Mouse (Mus musculus) heart, postnatal 4 days (tissue): Measurements from ENCODE around the gene Clec12a. TPM values are rescaled to one million over a fixed set of nuclear protein-coding genes. Genes with fewer than 3 reads are reported as not detected.
"Not testable (repeated sequence)": the region's sequence is repeated elsewhere in the genome, so short reads cannot be mapped to it uniquely, and the experiment has no call there.

Experiments used
- DNase-seq: peaks from one replicate; pipeline ENCODE4 v3.0.0; 2021
- total RNA-seq, 2 experiments: library from RNA; stranded (reverse); gene quantifications; 2 replicates each; pipeline ENCODE4 v1.2.3; 2021

Gene Clec12a
- under 1 TPM; 0.26 to 0.45 TPM for total RNA-seq

DNA sequence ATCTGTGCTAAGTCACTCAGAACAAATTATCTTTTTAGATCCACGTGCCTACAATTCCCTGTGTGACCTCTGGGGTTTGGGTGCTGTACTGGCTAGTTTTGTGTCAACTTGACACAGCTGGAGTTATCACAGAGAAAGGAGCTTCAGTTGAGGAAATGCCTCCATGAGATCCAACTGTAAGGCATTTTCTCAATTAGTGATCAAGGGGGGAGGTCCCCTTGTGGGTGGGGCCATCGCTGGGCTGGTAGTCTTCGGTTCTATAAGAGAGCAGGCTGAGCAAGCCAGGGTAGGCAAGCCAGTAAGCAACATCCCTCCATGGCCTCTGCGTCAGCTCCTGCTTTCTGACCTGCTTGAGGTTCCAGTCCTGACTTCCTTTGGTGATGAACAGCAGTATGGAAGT lies at the start of gene Clec12a:
TSS of gene Clec12a (plus strand) at position 301 of the 400 bp plus-strand sequence.
- not testable (repeated sequence) for DNase-seq

DNA sequence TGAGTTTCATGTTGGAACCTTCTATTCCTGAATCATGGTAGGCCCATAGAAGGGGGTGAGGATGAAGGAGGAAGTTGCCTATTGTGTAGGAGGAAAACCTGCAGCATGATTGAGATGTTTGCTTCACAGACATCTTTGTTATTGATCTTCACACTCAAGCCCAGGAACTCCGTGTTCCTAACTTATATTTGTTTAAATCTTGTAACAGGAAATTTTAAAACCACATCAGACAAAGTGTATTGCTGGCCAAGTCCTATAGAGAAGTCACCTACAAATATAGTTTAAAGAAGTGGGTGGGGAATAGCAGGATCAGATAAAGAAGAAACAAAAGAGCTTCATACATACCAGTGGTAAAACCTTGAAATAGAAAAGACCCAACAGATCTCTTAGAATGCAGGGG lies 38.3 kb upstream of the Clec12a start:
- DNase-seq: no peak

DNA sequence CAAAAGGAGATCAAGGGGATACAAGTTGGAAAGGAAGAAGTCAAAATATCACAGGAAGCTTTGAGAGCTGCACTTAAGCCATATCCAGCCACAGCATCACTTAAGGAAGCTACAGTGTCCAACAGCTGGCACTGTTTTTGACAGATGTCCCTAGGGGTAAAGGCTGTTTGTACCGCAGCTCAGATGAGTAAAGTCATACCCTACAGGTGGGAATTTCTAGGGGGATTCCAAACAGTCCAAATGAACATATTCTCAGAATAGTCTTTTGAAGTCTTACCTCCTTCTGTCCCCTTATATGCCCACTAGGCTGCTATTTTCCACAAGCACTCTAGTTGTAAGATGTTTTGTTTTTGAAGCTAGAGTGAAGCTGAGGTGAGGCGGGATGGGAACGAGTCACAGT lies 30.0 kb upstream of the Clec12a start:
- no peak for DNase-seq

DNA sequence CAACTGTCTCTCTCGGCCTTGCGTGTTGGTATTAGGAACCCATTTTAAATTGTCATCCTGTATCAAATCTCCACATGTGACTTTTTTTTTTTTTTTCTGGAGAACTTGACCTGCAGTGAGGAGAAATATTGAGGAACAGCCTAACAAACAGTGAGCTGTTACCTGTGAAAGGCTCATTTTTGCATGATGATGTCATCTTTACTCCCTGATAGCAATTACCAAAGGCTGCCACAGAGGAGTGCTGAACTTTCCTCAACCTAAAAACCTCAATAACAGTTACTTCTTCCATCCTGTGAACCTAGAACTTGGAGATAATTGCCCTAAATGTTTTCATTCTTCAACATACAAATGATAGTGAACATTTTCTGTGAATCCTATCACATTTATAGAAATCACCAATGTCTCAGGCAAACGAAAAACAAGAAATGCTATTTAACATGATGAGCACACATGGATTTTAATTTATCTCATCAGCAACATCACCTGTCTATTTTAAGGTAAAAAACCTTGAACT lies 27.8 kb upstream of the Clec12a start:
- no peak for DNase-seq

DNA sequence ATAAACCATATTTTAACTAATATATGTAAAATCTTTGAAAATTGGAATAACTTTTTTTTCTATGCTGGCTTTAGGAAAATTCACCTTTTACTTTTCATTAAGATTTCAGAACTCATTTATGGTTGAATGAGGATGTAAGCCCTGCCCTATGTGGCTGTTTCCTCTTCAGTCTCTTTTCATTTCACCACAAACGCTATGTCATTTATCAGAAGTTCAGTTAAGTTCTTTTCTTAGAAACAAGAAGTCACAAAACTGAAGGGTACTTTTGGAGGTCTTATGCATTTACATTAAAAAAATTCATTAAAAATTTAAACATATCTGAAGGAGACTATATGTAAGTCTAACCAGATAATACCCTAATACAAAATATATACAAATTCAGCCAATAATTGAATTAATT lies 26.8 kb upstream of the Clec12a start:
- DNase-seq: no peak

DNA sequence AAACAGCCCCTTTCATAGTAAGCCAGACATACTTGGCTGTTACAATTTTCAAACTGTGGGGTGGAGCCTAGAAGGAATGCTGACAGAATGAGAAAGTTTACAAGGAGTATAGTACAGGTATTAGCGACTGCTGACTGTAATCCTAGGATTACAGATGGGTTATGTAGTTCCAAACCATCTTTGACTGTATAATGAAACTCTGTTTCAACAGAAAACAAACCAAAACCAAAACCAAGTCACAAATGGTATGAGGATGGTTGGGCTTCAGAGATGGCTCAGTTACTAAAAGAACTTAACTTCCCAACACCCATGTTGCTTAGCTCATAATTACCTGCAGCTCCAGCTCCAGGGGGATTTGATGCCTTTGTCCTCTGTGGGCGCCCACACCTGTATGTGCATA lies 26.0 kb upstream of the Clec12a start:
- no peak for DNase-seq

DNA sequence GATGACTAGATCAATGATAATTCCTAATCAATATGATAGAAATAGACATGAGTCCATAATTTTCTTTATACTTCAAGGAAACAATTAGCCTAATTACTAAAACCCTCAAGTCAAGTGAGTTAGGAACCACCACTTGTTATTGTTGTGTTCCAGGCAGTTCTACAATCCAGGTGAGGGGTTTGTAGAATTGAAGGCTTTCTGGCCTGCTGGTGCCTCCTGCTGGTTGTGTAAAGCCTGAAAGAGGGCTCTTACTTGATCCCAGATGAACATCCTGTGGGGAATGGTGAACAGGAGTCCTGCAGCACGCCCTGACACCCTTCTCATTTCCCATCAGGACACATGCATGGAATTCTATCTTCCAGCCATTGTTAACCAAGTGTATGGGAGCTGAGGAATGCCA lies 24.1 kb upstream of the Clec12a start:
- DNase-seq: no peak

DNA sequence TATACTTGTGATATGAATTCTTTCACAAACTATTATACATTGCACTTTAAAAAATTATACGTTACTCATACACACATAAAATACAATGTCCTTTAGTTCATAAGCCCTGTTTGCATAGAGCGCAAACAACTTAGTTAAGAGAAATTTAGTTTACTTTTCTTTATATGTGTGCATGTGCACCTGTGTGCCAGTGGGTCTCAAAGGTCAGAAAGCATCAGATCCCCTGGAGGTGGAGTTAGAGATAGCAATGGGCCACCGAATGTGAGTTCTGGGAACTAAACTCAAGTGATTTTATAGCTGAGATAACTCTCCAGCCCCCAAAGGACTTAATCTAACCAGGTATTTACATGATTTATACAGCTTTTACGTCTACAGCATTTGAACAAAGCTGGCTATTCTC lies 23.2 kb upstream of the Clec12a start:
- no peak for DNase-seq

DNA sequence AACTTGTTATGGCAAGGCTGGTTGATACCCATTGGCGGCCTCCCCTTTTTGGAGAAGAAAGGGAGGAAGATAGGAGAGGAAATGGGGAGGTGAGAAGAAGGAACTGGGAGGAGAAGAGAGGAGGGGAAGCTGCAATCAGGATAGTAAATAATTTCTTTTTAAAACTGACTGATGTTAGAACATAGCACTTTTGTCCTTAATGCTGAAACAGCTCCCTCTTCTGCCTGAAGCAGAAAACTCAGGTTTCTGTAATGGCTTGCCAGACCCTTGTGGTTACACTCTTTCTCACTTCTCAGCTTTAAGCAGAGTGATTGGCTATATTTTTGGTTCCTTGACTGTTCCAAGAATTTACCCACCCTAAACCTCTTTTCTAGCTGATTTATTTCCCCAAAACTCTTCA lies 16.5 kb upstream of the Clec12a start:
- no peak for DNase-seq

DNA sequence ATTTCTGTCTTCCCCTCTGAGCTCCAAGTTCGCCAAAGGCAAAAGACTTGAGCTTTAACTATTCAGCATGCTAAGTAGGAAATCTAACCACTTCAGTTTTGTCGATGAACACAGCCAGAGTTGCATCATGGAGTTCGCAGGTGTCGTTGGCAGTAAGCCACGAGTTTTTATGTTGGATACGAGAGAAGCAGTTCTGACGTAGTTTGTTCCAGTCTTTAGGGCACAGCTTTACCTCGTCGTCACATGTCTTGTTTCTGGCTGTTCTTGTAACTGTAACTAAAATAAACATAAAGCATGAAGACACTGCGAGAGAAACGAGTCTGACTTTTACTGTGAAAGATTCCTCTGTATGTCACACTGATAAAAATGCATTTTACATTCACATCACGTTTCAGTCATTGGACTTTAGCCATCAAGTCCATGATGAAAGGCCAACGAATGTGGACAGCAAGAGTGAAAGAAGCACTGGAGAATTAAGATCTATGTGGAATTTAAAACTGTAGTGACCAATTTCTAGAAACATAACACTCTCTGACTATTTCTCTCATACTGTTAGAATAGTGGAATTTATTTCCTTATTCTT lies 15.8 kb upstream of the Clec12a start:
- DNase-seq: no peak

DNA sequence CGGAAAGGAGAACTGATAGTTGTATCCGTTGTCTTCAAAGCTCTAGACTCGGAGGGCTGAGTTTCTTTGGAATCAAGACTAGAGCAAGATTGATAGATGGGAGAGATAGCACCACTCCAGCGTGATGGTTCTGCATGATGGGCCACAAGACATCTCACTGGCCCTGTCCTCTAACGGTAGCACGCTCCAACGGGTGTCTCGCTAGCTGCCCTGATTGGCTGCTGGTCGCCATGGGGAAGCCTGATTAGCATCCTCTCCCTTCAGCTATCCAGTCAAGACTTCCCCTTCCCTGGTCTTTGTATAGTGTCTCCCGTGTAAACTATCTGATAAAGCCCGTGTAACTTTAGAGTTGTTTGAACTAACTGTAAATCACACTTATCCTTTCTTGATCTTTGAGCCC lies 10.9 kb upstream of the Clec12a start, which contains the start of gene 4922502D21Rik:
TSS of gene 4922502D21Rik (minus strand) at position 187 of the 400 bp plus-strand sequence.
- DNase-seq: no peak

DNA sequence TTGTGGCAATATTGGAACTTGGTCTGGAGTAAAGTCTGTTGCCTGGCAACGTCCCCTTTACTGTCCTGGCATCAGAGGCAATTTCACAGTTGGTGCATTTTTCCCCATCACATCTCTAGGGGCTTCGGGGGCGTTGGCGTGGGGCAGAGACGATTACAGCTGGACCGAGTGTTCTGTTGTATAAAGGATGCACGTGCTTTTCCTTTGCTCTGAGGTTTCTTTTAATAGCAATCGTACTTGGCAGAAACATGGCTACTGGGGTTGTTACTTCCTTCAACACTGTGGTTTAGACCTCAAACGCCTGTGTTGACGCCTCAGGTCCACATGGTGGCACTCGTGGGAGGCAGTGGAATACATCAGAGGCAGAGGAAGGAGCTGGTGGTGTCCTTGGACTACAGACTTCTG lies 8.8 kb upstream of the Clec12a start:
- DNase-seq: peak; percentile 57

DNA sequence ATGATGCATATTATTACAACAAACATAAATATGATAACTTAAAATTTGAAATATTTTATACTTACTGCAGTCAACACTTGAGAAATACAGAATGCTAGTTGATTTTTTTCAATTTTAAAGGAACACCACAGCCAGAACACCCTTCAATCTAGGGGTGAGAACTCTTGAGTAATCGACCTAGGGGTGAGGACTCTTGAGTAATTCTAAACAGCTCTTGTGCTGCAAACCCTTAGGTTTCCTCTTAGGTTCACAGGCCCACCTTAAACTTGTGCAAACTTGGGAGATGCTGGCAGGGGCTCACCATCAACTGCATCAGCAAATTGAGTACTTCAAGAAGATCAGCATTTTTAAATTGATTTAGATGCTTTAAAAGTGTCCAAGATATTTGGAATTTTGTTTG lies 4.7 kb upstream of the Clec12a start:
- DNase-seq: no peak

DNA sequence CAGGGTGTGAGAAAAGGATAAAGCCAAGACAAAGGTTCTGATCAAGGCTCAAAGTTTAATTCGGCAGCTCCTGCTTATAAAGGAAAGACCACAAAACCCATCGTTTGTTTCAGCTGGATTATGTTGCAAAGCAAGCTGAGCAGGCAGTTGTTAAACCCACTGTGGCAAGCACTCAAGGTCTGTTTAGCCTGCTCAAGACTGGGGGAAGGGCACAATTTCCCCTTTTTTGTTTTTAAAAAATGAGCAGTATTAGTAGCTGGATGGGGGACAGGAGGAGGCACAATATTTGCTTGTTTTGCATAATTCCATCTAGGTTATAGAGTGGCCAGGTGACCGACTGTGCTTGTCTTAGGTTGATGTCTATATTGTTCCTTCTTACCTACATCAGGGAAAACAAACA lies 1.9 kb downstream of the Clec12a start:
- no peak for DNase-seq

DNA sequence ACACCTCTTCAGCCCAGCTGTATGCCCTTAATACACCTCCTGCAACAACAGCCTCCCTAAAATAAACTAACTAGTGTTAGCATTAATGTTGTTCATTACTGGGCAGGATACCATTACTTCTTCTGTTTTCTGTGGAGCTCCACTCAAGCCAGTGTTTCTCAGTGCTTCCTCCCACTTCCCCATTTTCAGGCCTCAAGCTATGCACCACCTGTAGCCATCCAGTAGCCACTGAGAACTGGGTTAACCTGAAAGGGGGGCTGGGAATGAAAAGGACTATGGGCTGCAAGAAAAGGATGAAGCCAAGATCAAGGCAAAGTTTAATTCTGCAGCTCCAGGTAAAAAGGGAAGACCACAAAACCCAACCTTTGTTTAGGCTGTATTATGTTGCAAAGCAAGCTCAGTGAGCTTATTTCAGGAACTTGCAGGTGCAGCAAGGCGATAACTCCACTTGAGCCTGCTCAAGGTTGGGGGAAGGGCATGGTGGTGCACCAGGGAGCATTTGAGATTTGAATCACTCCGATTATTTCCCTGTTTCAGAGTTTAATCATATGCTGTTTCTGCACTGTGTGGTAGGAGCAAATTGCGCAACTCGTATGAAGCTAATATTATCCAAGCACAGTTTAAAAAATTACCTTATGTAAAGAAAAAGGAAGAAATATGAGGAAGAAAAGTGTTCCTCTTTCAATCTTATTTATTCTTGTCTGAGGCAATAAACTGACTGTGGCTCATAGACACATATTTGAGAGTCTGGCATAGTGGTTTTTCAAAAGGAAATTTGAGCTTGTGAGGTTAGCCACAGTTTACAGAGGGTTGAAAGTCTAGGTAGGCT lies 7.2 kb downstream of the Clec12a start:
- no peak for DNase-seq

DNA sequence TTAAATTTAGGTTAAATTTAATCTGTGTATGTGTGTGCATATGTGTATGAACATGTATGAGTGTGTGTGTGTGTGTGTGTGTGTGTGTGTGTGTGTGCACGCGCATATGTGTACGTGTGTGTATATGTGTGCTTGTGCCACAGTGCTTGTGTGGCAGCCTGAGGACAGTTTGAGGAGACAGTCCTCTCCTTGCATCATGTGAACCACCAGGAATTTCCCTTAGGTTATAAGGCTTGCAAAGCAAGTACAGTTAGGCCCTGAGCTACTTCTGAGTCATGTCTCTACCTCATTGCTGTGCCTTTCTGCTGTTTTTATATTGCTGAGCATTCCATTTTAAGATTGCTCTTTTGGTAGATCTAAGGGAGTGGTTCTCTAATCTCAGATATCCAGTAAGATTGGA lies 8.6 kb downstream of the Clec12a start:
- DNase-seq: no peak

DNA sequence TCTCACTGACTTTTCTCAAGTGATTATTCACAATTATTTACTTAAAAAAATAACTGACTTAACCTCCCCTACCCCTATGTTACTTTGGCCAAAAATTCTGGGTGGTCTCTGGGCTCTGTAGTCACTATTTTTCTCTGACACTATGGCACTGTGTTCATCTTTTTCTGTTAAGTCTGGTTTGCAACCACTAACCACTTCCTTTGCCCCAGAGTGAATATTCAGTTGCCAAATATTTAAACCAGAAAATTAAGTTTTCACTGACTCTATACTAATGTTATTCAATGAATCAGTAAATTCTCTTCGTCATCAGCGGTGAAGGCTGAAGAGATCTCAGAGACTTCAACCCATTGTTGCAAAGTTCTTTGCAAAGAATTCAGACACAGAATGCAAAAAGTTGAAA lies 13.3 kb downstream of the Clec12a start:
- DNase-seq: no peak

DNA sequence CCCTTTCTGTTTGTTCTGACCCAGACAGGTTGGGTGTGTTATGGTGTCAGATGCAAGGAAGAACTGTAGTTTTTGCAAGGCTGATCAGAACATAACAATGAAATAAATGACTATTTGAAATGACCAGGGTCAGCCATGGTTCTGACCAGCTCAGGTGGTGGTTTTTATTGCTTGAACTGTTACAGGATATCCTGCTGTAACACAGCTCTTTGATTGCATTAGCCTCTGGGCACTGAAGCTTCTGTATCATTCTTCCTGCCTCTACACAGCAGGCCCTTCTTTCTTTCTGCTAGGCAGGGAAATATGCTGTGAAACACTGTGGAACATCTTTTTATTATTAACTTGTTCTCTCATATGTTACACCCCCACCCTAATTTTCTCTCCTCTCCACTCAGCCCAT lies 13.9 kb downstream of the Clec12a start:
- no peak for DNase-seq

DNA sequence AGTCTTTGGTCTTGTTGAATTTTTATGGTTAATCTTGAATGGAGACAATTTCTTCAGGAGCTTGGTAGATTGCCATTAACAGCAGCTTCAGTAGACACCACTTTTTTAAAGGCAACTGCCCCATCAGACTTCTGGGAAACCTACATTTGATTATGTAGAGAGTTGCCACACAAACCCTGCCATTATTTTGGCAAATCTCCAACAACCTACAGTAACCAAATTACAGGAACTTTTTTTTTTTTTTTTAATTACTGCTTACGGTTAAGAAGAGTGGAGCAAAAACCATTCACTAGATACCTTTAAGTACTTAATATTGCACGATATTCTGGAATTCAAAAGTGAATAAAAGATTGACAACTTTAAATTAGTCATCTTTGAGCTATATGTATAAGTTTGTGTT lies 17.0 kb downstream of the Clec12a start:
- no peak for DNase-seq

DNA sequence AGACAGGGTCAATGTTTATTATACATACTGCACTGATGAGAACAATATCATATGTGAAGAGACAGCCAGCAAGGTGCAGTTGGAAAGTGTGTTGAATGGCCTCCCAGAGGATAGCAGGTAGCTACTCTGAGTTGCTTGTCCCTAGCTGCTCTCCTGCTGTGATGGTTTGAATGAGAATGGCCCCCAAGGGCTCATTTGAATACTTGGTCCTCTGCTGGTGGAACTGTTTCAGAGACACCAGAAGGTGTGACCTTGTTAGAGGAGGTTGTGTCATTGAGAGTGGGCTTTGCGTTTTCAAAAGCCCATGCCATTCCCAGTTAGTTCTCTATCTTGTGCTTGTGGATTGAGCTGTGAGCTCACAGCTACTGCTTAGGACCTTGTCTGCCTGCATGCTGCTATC lies 21.5 kb downstream of the Clec12a start:
- DNase-seq: no peak

DNA sequence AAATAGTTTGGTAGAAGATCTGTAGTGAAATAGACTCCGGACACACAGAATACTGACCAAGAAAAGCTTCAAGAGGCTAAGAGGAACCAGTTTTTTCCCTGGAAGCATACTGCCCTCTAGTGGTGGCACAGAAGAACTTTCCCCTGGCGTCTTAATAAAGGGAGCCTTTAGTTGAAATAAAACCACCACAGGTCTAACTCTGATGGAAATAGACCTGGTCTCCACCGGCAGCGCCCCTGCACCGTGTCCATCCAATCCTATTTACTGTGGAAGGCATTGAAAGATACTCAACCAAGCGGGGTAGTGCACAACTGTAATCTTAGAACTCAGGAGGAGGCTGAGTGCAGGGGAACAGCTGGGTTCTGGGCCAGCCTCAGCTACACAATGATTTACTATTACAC lies 23.5 kb downstream of the Clec12a start:
- peak; percentile 52 for DNase-seq

DNA sequence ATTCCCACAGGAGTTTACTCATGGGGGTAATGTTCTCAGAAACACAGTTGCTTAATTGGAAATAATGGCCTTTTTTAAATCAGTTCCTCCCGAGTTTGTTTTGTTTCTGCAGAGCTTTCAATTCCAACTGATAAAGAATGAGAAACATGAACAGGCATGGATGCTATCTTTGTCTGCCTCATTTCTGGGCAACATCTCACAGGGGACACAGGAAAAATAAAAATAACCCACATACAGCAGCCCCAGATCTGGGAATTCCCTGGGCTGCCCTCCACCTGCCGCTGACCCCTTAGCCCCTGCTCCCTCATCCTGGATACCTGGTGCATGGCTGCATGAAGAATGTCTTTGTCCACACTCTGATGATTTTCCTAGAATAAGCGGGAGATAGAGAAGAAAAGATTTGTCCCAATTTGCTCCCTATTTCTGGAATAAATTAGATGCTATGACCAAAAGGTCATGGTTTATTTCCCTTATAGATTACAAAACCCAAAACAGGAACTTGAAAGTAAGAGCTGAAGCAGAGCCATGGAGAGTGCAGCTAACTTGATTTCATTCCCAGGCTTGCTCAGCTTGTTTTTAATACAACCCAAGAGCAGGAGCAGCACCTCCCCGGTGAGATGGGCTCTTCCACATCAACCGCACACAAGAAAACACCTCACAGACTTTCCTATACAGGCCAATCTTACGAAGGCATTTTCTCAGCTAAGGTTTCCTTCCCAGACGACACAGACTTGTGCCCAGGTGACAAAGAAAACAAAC lies 27.1 kb downstream of the Clec12a start:
- DNase-seq: no peak

DNA sequence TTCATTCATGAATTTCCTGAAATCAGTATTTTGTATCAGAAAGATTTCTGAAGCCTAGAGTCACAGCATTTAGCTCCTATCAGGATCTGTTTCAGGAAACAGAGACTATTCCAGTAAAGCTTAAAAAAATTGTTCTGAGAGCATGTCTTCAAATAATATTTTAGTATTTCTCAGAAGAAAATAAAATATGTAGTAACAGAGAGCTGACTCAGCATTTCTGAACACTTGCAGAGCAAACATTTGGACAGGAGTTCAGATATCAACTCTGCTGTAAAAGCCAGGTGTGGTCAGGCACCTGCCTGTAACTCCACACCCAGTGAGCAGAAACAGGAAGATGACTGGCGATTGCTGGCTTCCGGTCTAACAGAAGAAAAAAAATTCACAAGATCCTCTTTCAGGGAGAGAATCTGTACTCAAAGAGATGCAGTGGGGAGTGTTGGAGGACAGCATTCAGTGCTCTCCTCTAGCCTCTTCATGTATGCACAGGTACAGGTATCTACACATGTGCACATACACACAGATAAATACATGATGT lies 32.5 kb downstream of the Clec12a start:
- DNase-seq: no peak
